Mouse (Mus musculus) testis, adult 2 months (tissue): ENCODE results near the gene Rasgef1b. TPM values are rescaled to one million over a fixed set of nuclear protein-coding genes. Genes with fewer than 3 reads are reported as not detected.

Experiments used
- H3K27ac ChIP-seq: fragments of 200-500 bp; 2 replicates; pipeline ENCODE4 v1.5.1; 2012; ENCODE audit warnings: low read depth, low read length; ENCODE audit not compliant: control insufficient read depth, insufficient read depth
- H3K27me3 ChIP-seq: fragments of 200-500 bp; 2 replicates; pipeline ENCODE4 v1.6.1; 2012; ENCODE audit warnings: mild to moderate bottlenecking, low read length, moderate library complexity; ENCODE audit not compliant: control insufficient read depth, insufficient read depth
- H3K36me3 ChIP-seq: fragments of 200-500 bp; 2 replicates; pipeline ENCODE4 v1.6.1; 2012; ENCODE audit warnings: mild to moderate bottlenecking, low read length; ENCODE audit not compliant: control insufficient read depth, insufficient read depth
- H3K4me1 ChIP-seq: fragments of 200-500 bp; 2 replicates; pipeline ENCODE4 v1.6.1; 2012; ENCODE audit warnings: low read length; ENCODE audit not compliant: control insufficient read depth, insufficient read depth
- H3K4me3 ChIP-seq: fragments of 200-500 bp; 2 replicates; pipeline ENCODE4 v1.5.1; 2012; ENCODE audit warnings: low read depth, mild to moderate bottlenecking, low read length, moderate library complexity, mixed read lengths; ENCODE audit not compliant: control insufficient read depth
- CTCF ChIP-seq: fragments of 200-500 bp; IDR thresholded peaks from 2 replicates; pipeline ENCODE4 v1.5.1; 2012; ENCODE audit warnings: low read depth, mild to moderate bottlenecking, inconsistent platforms, low read length, moderate library complexity; ENCODE audit not compliant: control insufficient read depth, insufficient read depth, insufficient replicate concordance
- POLR2A ChIP-seq: fragments of 200-500 bp; IDR thresholded peaks from 2 replicates; pipeline ENCODE4 v1.6.1; 2012; ENCODE audit warnings: low read depth, mild to moderate bottlenecking, inconsistent platforms, low read length, moderate library complexity; ENCODE audit not compliant: control insufficient read depth
- polyA plus RNA-seq: library from polyadenylated mRNA; depleted of rRNA; stranded (reverse); fragments of >200 nt; gene quantifications from 2 replicates; pipeline ENCODE4 v1.2.3, GENCODE M21; 2012

The Rasgef1b gene
- polyA plus RNA-seq, 1 experiment = 3.2 TPM

DNA sequence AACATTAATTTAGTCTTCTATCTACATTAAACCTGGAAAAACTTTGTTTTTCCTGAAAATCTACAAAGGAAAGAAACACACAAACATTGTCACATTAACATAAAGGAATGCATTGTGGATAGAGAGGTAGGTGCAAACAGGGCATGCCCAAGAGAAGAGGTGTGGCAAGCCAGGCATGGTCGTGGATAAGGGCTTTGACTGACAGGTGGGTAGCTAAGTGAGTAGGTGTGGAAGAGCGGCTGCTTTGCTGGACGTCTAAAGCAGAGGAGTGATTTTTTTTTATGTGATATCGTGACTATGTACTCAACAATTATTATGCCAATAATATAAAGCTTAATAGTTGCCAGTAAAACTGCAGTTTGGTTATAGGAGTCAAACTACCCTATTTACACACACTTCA lies 408.1 kb downstream of the Rasgef1b start:
- TF ChIP-seq CTCF = no peak
- no peak for TF ChIP-seq POLR2A
- H3K27me3 ChIP-seq = no peaks in the 10 kb centered on the region
- H3K4me3 ChIP-seq = no peak overlapping the region
- no peak overlapping the region for H3K27ac ChIP-seq
- no peaks in the 10 kb centered on the region for H3K36me3 ChIP-seq
- no peaks in the 10 kb centered on the region for H3K4me1 ChIP-seq

DNA sequence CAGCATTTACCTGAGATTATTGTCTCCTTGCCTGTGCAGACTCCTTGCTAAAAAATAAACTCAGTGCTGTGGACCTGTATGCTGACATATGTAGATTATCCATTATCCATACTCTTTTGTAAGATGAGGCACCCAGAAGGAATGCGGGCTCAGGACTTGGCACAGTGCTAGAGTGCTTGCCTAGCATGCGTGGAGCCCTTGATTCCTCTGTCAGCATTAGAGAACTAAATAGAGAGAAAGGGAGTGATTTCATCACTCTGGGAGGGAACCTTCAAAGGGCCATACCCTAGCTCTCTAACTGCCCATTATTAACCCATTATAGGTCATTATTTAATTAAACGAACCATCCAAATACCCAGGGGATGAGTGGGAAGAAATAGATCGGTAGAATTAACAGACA lies 430.9 kb downstream of the Rasgef1b start:
- Histone ChIP-seq H3K4me1 (no peaks in the 10 kb centered on the region), H3K4me3 (no peak overlapping the region), H3K27ac (no peak overlapping the region), H3K36me3 (no peaks in the 10 kb centered on the region), H3K27me3 (no peaks in the 10 kb centered on the region)
- no peak for TF ChIP-seq POLR2A
- no peak for TF ChIP-seq CTCF

DNA sequence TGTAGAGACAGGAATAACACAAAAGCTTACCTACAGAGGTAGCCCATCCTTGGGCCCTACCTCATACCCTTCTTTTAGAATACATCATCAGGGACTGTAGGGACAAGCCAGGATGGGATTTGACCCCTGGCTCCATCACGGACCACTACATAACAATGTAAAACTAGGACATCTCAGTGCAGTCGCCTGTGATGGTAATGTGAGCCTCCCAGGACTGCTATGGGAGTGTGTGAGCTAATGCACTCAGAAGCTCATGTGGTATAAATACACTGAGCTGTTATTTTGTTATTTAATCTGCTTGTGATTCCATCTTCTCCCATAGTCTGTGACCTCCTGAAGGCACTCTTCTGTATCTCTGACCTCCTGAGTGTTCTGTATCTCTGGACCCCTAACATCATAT lies 432.5 kb downstream of the Rasgef1b start:
- H3K4me1 ChIP-seq = no peaks in the 10 kb centered on the region
- H3K36me3 ChIP-seq = no peaks in the 10 kb centered on the region
- no peak overlapping the region for H3K4me3 ChIP-seq
- no peaks in the 10 kb centered on the region for H3K27me3 ChIP-seq
- no peak for TF ChIP-seq POLR2A
- no peak for TF ChIP-seq CTCF
- no peak overlapping the region for H3K27ac ChIP-seq

DNA sequence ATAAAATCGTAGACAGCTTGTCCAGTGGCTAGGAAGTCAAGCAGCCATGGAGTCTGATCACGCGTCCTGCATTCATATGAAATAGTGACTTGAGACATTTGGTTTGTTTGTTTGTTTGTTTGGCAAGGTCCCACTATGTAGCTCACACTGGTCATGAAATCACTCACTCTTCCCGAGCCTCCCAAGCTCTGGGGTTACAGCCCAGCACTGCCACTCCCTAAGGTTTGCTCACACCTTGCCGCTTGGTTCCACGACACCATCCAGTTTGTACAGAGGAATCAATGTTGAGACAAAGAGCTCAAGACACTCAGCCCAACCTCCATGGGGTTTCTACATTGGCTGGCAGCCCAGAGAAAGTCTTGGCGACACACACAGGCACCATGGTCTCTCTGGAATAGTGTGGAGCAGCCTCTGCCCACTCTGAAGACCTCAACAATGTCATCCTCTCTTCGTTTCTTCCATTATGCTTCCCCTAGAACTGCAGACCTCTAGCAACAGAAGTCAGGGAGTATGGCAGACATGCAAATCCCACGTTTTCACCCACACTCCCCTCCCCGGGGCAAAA lies 436.5 kb downstream of the Rasgef1b start:
- H3K4me3 ChIP-seq = no peak overlapping the region
- H3K27ac ChIP-seq = no peak overlapping the region
- TF ChIP-seq CTCF (no peak), POLR2A (no peak)
- no peaks in the 10 kb centered on the region for H3K27me3 ChIP-seq
- no peaks in the 10 kb centered on the region for H3K4me1 ChIP-seq
- H3K36me3 ChIP-seq = no peaks in the 10 kb centered on the region

DNA sequence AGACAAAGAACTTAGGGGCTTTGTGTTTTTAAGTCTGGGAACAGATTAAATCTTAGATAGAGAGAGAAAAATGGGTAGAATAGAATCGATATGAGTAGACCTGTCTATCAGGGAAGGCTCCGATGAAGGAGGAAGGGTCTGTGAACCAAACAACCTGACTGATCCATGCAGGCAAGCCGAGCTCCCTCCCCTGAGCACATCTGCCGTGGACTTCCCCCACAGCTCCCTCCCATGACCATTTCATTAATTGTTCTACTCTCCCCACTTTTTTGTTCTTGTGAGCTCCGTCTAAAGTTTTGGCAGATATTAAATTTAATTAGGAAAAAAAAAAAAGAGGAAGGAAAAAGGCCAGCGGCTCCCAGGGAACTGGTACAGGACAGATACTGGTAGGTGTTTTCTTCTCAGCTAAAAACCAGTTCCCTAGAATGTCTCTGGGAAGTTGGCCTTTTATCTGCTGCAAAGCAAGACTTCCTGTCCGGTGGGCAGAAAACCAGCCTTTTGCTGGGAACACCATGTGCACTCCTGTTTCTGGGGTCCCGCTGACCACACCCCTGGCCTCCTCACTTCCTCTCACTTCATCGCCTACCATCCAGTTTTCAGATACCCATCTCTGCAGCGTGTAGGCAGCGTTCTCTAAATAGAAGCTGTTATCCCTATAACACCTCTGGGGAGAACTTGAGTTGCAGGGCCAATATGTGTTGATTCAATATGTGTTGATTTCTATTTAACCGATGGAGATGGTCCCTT lies 437.6 kb downstream of the Rasgef1b start:
- H3K4me1 ChIP-seq = no peaks in the 10 kb centered on the region
- H3K27me3 ChIP-seq = no peaks in the 10 kb centered on the region
- no peak overlapping the region for H3K27ac ChIP-seq
- H3K36me3 ChIP-seq = no peaks in the 10 kb centered on the region
- no peak overlapping the region for H3K4me3 ChIP-seq
- no peak for TF ChIP-seq CTCF
- no peak for TF ChIP-seq POLR2A

DNA sequence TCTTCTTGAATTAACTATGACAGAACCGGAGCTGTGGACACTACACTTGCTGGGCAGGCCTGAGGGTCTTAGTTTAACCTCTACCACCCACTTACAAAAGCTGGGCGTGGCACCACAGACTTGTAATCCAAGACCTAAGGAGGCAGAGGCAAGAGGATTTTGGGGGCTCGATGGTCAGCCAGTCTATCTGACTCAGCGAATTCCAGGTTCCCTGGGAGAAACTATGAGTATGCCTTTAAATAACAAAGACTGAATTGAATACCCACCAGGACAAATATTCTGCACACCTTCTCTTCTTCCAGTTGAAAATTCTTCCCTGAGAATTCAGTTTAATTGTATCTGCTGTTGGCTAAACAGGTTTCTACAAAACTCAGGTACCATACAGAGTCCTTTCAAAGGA lies 440.6 kb downstream of the Rasgef1b start:
- Histone ChIP-seq H3K4me1 (no peaks in the 10 kb centered on the region), H3K4me3 (no peak overlapping the region), H3K27me3 (no peaks in the 10 kb centered on the region), H3K36me3 (no peaks in the 10 kb centered on the region), H3K27ac (no peak overlapping the region)
- TF ChIP-seq CTCF (no peak), POLR2A (no peak)

DNA sequence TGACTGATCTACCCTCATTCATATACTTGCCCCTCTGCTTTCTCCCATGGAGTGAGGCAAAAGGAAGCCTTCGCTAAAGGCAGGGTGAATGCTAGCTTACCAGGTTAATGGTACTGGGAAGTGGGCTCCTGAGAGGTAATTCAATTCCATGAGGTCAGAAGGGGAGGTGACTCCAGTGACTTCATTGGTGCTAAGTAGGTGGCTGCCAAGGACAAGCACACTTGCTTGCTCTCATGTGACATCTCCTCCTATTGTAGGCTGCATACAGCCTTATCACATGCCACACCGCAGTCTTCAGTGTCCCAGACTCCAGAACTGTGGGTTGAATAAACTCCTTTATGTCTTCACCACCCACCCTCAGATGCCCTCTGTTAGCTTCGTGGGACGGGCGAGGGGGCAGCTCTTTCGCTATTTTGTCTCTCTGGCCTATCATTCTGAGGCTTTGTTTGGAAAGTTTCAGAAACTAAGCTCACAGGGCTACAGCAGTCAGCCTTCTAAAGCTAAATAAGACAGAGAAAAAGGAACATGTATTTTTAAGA lies 441.1 kb downstream of the Rasgef1b start:
- H3K4me1 ChIP-seq = no peaks in the 10 kb centered on the region
- no peak overlapping the region for H3K27ac ChIP-seq
- TF ChIP-seq POLR2A (no peak), CTCF (no peak)
- H3K27me3 ChIP-seq = no peaks in the 10 kb centered on the region
- no peak overlapping the region for H3K4me3 ChIP-seq
- no peaks in the 10 kb centered on the region for H3K36me3 ChIP-seq
